Mouse (Mus musculus) kidney, adult 2 months (tissue): Measurements from ENCODE around the gene Jmjd8.

Experiments used
- CTCF ChIP-seq: fragments of 200-500 bp; conservative IDR thresholded peaks from 2 replicates; pipeline ENCODE4 v1.5.1; 2011; ENCODE audit warnings: low read depth, mild to moderate bottlenecking, control low read depth, low read length, moderate library complexity, mixed read lengths; ENCODE audit not compliant: insufficient read depth, insufficient read length
- POLR2A ChIP-seq: fragments of 200-500 bp; IDR thresholded peaks from one replicate; pipeline ENCODE4 v1.6.1; 2011; ENCODE audit warnings: low read depth, low read length, control low read depth

- TF ChIP-seq CTCF (no peak), POLR2A (no peak)
Observed at GRCm38 (mm10) chr17:25830806-25831431, 2.3 kb downstream of the Jmjd8 start.
